Mouse (Mus musculus) adrenal gland, adult 2 months (tissue): ENCODE results near the gene Aire. TPM values are rescaled to one million over a fixed set of nuclear protein-coding genes. Genes with fewer than 3 reads are reported as not detected.
"Not testable (repeated sequence)": the region's sequence is repeated elsewhere in the genome, so short reads cannot be mapped to it uniquely, and the experiment has no call there.

Source experiments
- DNase-seq: peaks from one replicate; pipeline ENCODE4 v3.0.0; 2021
- polyA plus RNA-seq: library from polyadenylated mRNA; depleted of rRNA; stranded (reverse); fragments of >200 nt; gene quantifications from 2 replicates; pipeline ENCODE4 v1.2.3, GENCODE M21; 2012
- total RNA-seq, 2 experiments: library from RNA; stranded (reverse); gene quantifications; 2 replicates each; pipeline ENCODE4 v1.2.3; 2021

Aire gene
- total and polyA plus RNA-seq, 3 experiments, result 0.08 TPM; not detected in 2

DNA sequence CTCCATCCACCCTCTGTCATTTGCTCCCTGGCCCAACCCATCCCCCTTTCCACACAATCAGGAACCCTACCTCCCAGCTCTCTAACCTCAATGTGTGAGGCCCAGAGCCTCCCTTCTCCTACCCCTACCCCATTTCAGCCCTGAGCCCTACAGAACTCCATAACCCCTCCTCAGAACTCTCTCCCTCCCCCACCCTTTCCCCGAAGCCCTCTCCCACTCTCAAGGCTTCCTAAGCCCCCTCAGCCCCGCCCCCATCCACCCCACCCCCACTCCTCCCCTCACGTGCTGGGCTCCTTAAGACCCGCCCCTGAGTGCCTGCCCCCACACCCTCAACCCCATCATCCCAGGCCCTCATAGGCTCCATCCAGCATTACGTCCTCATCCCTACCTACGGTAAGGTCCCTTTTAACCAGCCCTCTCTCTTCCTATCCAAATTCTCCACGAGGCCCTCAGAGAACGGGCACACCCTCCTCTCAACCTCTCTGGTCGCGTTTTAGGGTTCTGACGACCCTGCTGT is 6.2 kb upstream of the Aire start:
- DNase-seq, result no peak

DNA sequence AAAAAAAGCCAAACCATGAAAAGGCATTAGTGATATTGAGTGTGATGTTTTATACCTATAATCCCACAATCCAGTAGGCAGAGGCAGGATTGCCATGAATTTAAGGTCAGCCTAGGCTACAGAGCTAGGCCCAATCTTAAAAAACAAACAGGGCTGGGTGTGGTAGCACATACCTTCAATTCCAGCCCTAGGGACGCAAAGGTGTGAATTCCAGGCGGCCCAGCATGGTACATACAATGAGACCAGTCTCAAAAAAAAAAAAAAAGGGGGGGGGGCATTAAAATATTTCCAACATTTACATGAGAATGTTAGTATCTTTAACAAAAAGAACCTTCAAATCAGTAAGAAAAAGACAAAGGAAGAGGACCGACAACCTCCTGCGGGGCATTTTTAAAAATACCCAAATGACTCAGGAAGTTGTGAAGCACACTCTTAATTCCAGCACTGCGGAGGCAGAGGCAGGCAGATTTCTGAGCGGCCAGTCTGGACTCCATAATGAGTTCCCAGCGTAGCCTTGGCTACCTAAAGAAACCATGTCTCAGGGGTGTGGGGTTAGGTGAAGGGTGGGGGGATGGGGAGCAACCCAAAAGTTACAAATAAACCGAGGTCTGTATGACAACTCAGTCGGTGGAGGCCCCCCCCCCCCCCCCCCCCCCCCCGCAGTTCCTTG is 4.8 kb upstream of the Aire start:
- no peak for DNase-seq

DNA sequence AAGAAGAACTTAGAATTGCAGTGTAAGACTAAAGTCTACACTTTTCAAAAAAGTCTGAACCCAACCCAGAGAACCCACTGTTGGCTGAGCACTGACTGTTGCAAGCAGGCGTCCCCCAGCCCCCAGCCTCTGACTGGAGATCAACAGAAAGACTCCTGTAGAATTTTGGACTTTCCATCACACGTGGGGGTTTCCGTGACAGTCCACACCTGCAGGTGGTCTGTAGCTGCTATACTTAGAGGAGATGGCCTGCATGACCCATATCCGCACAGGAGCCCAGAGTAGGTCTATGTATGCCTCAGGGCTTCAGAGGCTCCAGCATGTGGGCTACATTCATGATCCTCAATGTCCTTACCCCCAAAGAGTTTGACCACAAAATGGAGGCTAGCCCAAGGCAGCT is 3.0 kb upstream of the Aire start:
- no peak for DNase-seq

DNA sequence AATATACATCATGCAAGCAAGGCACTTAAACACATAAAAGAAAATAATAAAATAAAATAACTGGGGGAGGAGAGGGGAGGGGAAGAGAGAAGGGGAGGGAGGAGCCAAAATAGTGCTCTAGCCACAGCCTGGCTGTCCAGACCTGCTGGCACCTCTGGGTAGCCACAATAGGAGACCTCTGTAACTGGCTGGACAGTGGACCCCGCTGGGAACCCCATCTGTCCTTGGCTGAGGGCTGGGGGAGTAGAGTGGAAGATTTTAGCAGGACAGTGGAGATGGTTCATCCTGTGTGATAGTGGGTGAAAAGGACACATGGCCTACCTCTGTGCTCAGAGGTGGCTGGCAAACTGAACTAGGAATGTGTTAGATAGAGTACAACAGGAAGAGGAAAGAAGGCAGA is 1.1 kb upstream of the Aire start:
- DNase-seq, result no peak

DNA sequence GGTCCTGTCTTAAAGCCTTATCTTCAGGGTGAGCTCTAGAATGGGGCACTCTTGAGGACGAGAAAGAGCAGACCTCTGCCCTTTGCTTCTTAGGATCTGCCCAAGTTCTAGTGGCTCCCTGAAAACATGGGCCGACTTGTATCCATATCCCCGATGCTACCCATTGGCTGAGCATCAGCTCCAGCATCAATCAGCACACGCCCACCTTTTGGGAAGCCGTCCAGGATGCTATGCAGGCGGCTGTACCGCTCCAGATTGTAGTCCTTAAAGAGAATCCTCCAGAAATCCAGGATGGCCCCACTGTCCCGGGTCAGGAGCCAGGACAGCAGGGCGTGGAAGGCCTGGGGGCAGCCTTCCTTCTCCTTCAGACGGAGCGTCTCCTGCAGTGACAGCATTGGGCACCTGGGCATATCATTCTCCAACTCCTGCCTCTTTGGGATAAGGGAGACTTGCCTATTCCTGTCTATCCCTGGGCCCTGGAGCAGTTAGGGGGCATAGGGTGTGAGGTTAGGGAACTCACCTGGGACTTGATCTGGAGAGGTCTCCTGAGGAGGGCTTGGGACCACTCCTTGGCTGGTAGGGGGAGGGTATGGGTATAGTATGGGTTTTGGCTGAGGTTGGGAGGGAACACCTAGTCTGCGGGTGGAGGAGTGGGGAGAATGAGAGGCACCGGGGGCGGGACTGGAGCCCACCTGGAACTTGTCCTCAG is 559 bp downstream of the Aire start:
- DNase-seq, result no peak

DNA sequence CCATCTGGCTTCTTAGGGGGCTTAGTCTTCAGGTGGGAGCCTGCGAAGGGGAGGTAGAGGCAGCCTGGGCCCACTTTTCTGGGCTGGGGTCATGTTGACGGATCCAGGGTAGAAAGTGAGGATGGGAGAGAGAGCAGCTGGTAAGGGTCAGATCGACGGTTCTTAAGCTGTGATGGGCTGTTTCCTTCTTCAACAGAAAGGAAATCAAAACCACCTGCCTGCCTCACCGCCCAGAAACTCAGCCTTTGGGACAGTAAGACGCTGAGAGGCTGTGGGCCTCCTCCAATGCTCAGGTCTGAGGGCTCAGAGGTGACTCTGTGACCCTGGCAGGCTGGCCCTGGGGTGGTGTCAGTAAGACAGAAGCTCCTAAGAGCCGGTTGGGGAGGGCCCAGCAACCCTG is 1.3 kb downstream of the Aire start:
- no peak for DNase-seq

DNA sequence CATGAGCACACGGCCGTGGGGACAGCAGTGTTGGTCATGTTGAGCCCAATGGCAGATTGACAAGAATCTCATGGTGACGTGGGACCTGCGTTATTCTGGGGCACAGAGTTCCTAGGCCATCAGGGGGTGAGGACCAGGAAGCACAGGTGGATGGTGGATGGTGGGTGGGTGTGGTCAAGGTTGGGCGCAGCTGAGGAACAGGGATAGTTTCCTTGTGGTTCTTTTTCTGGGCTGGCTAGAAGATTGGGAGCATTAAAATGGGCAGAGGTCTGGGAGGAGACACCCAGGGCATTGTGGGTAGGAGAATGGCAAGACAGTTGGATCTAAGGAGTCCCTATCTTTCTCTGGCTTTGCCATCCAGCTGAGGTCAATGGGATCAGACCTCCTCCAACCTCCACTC is 1.8 kb downstream of the Aire start, which contains the start of gene Dnmt3l:
Gene Dnmt3l, plus strand, starts transcription at position 301 of the 400 bp plus-strand sequence.
- no peak for DNase-seq

DNA sequence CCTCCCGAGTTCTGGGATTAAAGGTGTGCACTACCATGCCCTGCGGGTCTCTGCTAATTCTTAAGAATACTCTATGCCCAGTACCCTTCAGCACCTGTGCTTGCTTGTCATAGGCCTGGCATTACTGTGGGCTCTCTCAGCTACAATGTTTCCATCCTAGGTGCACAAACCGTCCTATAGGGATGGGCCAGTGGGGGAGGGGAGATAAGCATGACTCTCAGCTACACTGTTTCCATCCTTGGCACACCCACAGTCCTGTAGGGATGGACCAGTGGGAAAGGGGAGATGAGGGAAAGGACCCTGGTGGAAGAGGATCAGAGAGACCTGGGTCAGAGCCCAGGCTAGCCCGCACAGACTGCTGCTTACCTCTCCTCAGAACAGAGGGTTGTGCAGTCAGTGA is 6.3 kb downstream of the Aire start:
- no peak for DNase-seq

DNA sequence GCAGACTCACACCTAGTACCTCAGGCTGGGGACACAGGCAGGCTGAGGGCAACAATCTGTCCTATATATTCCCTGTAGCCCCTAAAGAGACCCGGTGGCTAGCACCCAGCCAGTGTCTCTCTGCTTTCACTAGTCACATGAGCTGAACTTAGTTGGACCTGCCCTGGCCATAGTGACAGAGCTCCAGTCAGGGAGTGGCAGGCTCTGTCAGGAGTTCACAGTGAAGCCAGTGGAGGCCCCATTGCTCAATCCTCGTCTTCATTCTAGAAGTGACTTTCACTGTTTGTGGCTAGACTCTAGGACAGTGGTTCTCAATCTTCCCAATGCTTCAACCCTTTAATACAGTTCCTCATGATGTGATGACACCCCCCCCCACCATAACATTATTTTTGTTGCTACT is 11.4 kb downstream of the Aire start:
- no peak for DNase-seq

DNA sequence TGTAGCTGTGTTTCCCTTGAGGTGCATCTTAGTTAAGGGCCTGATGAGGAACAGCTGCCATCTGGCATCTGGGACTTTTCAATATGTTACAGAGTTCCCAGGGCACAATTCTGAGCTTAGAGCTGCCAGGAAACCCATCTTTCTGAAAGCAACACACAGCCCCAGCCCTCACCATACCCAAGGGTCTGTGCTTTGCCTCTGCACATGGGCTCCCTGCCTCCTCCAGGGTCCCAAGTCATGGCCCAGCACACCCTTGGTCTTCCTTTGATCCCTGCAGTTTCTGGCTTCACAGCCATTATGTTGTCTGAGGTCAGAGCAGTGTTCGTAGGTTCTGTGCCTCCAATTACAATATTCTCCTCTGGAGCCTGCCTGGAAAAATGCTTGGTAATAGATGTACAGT is 14.3 kb downstream of the Aire start:
- DNase-seq, result no peak

DNA sequence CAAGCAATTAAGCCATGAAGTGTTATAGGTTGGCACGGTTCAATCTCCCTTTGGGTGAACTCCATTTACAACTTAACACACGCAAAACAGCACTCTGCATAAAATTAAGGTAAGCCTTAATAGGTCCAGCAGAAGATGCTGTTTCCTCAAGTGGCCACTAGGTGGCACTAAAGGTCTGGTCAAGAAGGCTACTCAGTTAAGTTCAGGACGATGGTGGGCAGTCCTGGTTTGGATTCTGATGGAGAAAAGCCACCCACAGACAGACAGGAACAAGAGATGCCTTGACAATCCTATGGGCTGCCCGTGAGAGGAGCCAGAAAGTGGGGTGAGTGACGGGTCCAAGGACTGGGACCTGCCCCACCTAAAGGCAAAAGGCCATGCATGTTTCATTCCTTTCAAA is 15.3 kb downstream of the Aire start:
- DNase-seq, result peak; percentile 61

DNA sequence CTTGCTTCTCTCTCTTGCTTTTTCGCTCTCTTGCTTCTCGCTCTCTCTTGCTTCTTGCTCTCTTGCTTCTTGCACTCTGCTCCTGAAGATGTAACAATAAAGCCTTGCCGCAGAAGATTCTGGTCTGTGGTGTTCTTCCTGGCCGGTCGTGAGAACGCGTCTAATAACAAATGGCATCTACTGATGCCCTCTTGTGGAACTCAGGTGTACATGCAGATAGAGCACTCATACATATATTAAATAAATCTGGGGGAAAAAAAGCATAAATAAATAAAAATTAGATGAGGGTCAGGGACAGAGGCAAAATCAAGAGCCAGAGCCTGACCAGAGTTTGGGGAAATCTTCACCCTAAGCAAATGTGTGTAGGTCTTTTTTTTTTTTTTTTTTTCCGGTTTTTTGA is 18.0 kb downstream of the Aire start:
- DNase-seq, result not testable (repeated sequence)

DNA sequence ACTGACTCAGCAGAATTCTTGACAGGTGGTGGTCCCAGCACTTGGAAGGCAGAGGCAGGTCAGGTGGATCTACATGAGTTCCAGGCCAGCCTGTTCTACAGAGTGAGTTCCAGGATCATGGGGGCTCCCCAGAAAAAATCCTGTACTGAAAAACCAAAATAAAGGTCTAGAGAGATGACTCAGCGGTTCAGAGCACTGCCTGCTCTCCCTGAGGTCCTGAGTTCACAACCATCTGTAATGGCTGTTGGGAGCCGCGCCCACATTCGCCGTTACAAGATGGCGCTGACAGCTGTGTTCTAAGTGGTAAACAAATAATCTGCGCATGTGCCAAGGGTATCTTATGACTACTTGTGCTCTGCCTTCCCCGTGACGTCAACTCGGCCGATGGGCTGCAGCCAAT is 23.4 kb downstream of the Aire start:
- not testable (repeated sequence) for DNase-seq

DNA sequence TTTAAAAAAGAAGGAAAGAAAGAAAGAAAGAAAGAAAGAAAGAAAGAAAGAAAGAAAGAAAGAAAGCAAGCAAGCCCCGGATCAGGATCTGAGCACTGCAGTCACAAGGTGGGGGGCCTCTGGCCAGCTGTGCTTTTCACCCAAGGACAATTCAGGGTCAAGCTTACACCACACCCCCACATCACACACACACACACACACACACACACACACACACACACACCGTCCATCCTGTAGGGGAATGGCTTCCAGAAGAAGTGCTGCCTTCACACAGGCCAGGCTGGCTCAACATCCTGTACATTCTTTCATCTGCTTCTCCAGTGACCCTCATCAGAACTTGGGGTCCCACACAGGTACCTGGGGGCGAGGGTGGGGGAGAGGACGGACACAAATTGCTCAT is 24.1 kb downstream of the Aire start:
- no peak for DNase-seq

DNA sequence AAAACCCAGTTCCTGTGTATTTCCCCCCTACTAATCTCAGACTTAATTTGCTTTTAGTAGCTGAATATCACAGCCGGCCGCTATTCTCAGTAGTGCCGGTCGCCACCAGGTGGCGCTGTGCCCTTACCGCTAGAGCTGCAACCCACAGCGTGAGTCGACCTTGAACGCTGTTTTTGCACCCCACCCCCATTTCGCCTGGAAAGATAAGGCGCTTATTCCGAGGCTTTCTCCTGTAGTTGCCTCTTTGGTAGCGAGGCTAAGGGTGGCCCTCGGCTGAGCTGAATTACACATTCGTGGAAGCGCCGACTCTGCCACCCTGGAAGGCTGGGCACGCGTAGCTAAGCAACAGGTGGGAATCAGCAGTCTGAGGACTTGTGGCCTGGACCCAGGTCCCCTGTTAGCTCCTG is 24.6 kb downstream of the Aire start:
- peak; percentile 84 for DNase-seq

DNA sequence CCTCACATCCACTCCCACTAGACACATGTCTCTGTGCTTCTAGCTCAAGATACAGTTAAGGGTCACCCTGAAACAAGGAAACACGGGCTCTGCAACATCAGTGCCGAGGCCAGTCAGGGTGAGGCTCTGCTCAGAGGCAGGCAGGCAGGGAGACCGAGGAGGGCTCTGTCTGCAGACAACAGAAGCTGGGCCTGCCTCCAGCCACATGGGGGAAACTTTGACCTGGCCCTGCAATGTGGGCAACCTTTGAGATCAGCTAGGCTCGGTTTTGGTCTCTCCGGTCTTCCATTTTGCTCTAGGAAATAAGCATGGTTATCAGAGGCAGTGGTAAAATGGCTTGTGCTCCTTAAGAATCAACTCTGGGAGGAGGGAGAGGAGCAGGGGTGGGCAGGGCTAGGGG is 27.0 kb downstream of the Aire start:
- DNase-seq, result no peak

DNA sequence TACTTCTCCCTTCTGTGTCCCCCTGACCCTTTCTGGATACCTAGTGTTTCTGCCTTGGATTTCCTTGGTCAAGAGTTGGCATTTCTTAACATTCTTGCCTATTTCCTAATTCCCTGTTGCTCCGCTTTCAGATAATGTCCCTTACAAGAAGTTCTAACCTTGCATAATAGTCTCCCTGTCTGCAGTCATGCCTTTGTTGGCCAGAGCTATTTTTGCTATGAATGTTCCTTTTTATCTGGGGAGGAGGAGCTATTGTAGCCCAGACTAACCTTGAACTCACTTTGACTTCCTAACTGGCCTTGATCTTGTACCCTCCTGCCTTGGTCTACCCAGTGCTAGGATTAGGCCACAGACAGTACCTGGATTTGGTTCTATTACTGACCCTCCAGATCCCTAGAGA is 27.9 kb downstream of the Aire start:
- peak; percentile 42 for DNase-seq

DNA sequence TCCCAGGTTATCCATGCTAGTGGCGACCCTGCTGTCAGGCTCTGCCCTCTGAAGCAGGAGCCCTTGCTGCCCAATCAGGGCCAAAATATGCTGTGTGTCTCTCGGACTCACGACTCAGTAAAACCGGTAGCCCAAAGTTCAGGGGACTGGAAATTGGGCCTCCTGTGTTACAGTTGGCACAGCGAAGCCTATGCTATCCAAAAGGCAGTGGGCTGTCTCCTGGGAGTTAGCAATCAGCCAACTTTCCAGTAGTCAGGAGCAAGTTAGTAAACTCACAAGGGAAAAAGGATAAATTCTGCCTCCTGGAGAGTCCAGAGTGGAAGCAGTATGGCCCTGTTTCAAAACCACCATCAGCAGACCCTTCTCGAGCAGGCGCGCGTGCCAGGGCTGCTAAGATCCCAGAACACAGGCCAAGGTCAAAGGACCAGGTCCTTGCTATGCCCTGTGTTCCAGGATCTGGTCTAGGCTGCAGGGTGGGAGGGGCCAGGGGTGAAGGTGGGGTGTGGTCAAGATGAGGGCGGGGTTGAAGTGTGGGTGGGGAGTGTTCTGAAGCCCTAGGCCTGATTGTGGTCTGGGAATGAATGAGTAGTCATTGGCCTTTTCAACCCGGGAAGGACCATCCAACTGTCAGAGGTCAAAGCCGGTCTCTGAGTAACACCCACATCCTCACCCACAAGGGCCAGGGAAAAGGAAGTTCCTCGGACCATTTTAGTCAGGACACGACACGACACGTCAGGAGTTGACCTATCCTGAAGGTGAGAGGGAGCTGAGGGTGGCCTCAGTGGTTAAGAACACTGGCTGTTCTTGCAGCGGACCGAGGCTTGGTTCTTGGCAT is 30.5 kb downstream of the Aire start:
- peak; percentile 42 for DNase-seq

DNA sequence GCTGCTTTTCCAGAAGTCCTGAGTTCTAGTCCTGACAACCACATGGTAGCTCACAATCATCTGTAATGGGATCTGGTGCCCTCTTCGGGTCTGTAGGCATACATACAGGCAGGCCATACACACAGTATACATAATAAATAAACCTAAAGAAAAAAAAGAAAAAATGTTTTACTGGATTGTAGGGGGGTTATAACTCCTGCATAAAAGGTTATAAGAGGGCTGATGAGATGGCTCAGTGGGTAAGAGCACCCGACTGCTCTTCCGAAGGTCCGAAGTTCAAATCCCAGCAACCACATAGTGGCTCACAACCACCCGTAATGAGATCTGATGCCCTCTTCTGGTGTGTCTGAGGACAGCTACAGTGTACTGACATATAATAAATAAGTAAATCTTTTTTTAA is 32.3 kb downstream of the Aire start:
- not testable (repeated sequence) for DNase-seq

DNA sequence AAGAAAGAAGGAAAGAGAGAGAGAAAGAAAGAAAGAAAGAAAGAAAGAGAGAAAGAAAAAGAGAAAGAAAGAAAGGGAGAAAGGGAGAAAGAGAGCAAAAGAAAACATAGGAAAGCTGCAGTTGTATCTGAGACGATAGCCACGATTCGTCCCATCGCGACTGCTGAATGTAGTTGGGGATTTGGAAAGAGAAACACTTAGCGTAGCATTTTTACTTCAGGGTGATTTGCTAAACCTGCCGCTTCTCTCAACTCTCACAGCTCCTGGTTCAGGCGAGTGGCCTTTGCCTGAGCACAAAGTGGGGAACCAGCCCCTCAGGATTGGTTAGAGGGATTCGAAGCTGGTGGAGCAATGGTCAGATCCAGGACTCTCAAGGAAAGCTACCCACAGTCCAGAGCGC is 33.1 kb downstream of the Aire start:
- peak; percentile 32 for DNase-seq

DNA sequence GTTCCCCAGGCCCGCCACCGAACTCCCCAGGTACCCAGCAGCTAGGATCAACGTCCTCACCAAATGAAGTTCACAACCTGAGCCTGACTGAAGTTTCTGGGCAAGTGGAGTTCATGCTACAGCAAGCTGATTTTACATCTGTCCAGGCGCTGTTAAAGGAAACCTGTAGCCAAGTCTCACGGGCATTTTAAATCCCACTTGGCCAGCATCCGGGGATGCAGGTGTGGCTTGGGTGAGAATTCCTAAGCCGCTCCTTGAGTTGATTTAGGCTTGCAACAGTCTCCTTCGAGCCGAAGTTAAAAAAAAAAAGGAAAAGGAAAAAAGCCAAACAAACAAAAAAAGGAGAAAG is 33.5 kb downstream of the Aire start, which contains the start of gene Pfkl:
Gene Pfkl, minus strand, starts transcription at position 139 of the 349 bp plus-strand sequence.
- DNase-seq, result no peak

DNA sequence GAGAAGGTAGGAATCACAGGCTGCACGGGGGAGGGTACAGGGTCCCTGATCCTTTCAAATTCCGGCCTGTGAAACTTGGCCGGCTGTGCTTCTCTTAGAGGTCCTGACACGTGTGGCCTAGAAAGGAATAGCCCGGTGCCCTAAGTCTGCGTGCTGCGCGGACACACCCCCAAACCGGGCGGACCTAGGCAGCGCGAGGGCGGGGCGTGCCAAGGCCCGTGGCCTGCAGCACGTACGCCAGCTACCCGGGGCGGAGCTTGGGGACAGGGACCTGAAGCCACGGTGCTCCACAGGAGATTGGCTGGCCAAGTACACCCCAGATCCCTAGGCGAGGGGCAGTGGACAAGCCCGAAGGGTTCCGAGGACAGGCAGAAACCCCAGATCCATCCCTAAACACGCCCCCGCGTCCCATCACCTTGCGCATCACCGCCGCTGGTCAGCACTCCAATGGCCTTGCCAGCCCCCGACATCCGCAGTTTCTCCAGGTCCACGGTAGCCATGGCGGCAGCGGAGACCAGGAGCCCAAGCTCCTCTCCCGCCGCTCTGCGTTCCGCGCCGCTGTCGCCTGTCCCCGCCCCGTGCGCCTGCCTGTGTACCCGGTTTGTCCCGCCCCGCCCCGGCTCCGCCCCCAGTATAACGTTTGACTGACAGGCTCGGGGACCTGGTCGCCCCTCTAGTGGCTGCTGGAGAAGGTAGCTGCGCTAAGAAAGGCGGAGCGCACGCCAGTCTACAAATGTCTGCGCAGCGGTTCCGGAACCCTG is 34.0 kb downstream of the Aire start:
- peak; percentile 98 for DNase-seq
